Mouse (Mus musculus) gastrocnemius, adult 8-10 months (tissue): ENCODE measurements around the gene Ddb1. TPM values are rescaled to one million over a fixed set of nuclear protein-coding genes. Genes with fewer than 3 reads are reported as not detected.
"Not testable (repeated sequence)": the region's sequence is repeated elsewhere in the genome, so short reads cannot be mapped to it uniquely, and the experiment has no call there.

Experiments used
- DNase-seq, 2 experiments: peaks; one replicate each; pipeline ENCODE4 v3.0.0; 2022; ENCODE audit warnings: low spot score in 2 of 2
- total RNA-seq, 4 experiments: library from RNA; stranded (reverse); gene quantifications; 2 replicates each; pipeline ENCODE4 v1.2.4; 2022

Ddb1 gene
- total RNA-seq = 100 to 1,000 TPM; 116 to 144 (median 125) TPM

GRCm38 (mm10) chr19:10605293-10605900 lies at the start of gene Ddb1, which contains the start of gene Tkfc:
Ddb1 (plus strand) TSS chr19:10605327.
Tkfc (minus strand) TSS chr19:10605654.
- peak; percentile 98 to 99 for DNase-seq

- DNase-seq = peak; percentile 64 to 81
Measured at GRCm38 (mm10) chr19:10555624-10556510, 49.3 kb upstream of the Ddb1 start, which contains the start of gene Tmem216. Tmem216 (minus strand) TSS chr19:10556238.

GRCm38 (mm10) chr19:10557001-10557400 lies 48.1 kb upstream of the Ddb1 start:
- no peak for DNase-seq

GRCm38 (mm10) chr19:10557430-10557829 lies 47.7 kb upstream of the Ddb1 start:
- no peak for DNase-seq

- DNase-seq = not testable (repeated sequence)
Measured at GRCm38 (mm10) chr19:10557837-10558375, 47.2 kb upstream of the Ddb1 start.

- no peak for DNase-seq
Measured at GRCm38 (mm10) chr19:10560108-10560507, 45.0 kb upstream of the Ddb1 start.

- no peak for DNase-seq
Measured at GRCm38 (mm10) chr19:10561558-10562314, 43.4 kb upstream of the Ddb1 start.

GRCm38 (mm10) chr19:10562351-10562750 lies 42.8 kb upstream of the Ddb1 start:
- no peak for DNase-seq

GRCm38 (mm10) chr19:10564278-10564677 lies 40.8 kb upstream of the Ddb1 start:
- DNase-seq = no peak

GRCm38 (mm10) chr19:10565217-10565616 lies 39.9 kb upstream of the Ddb1 start:
- no peak for DNase-seq

GRCm38 (mm10) chr19:10569627-10570026 lies 35.5 kb upstream of the Ddb1 start:
- DNase-seq = no peak

GRCm38 (mm10) chr19:10576690-10577561 lies 28.2 kb upstream of the Ddb1 start, which contains the start of the genes Cyb561a3 and Tmem138:
Cyb561a3 (plus strand) TSS chr19:10577172.
Tmem138 (minus strand) TSS chr19:10577362.
- DNase-seq = peak; percentile 83 to 84

- no peak for DNase-seq
Measured at GRCm38 (mm10) chr19:10580102-10580501, 25.0 kb upstream of the Ddb1 start.

GRCm38 (mm10) chr19:10580761-10581160 lies 24.4 kb upstream of the Ddb1 start:
- DNase-seq = no peak

- no peak for DNase-seq
Measured at GRCm38 (mm10) chr19:10581984-10582383, 23.1 kb upstream of the Ddb1 start.

GRCm38 (mm10) chr19:10583550-10584146 lies 21.5 kb upstream of the Ddb1 start:
- DNase-seq = no peak

- DNase-seq = no peak
Measured at GRCm38 (mm10) chr19:10585112-10585511, 20.0 kb upstream of the Ddb1 start.

- no peak for DNase-seq
Measured at GRCm38 (mm10) chr19:10587231-10587630, 17.9 kb upstream of the Ddb1 start.

GRCm38 (mm10) chr19:10589127-10589857 lies 15.8 kb upstream of the Ddb1 start:
- no peak for DNase-seq
